Mouse (Mus musculus): ENCODE data around the gene Gm20388. TPM values are rescaled to one million over a fixed set of nuclear protein-coding genes. Genes with fewer than 3 reads are reported as not detected.
"Not testable (repeated sequence)": the region's sequence is repeated elsewhere in the genome, so short reads cannot be mapped to it uniquely, and the experiment has no call there.

Gm20388 gene
- total and polyA plus RNA-seq, 2 experiments from 2014 or later: 51.3 TPM; not detected in 1

GRCm38 (mm10) chr8:123431616-123432365 is 3521.2 kb downstream of the Gm20388 start:
- Histone ChIP-seq H3K36me3 (ENCODE audit: insufficient read depth) (no peaks in the 10 kb centered on the region), H3K4me1 (ENCODE audit: insufficient read depth) (no peaks in the 10 kb centered on the region), H3K9me3 (ENCODE audit: low read length) (peaks cover 25% of the 10 kb centered on the region), H3K4me2 (ENCODE audit: low read depth) (no peak overlapping the region), H3K27me3 (ENCODE audit: insufficient read depth, low read length) (no peaks in the 10 kb centered on the region), H3K4me3 (ENCODE audit: low read depth, low read length) (no peak overlapping the region), H3K9ac (no peak overlapping the region), H3K27ac (ENCODE audit: low read depth, low read length) (no peak overlapping the region)
- no peak for TF ChIP-seq CTCF (IDR thresholded peaks at IDR 0.05; ENCODE audit: low read depth)
- WGBS: 96% methylated on average over 25 of the region's 25 CpGs
- DNase-seq (no peak), ATAC-seq (no peak)

- H3K4me1 ChIP-seq (ENCODE audit: insufficient read depth): no peaks in the 10 kb centered on the region
- H3K4me3 ChIP-seq (ENCODE audit: low read depth, low read length): no peak overlapping the region
- H3K36me3 ChIP-seq (ENCODE audit: insufficient read depth): no peaks in the 10 kb centered on the region
- DNase-seq: no peak
- WGBS: 95% methylated on average over 16 of the region's 16 CpGs
- peaks cover 20% of the 10 kb centered on the region; the same call in 1 of the 2 replicates for H3K9me3 ChIP-seq (ENCODE audit: low read length)
- no peak for ATAC-seq
- H3K27me3 ChIP-seq (ENCODE audit: insufficient read depth, low read length): no peaks in the 10 kb centered on the region
- TF ChIP-seq CTCF (IDR thresholded peaks at IDR 0.05; ENCODE audit: low read depth): no peak
- H3K9ac ChIP-seq: no peak overlapping the region
- H3K27ac ChIP-seq (ENCODE audit: low read depth, low read length): no peak overlapping the region
- no peak overlapping the region for H3K4me2 ChIP-seq (ENCODE audit: low read depth)
Measured at GRCm38 (mm10) chr8:123432381-123432780, 3521.7 kb downstream of the Gm20388 start.

GRCm38 (mm10) chr8:123433241-123433974 is 3522.8 kb downstream of the Gm20388 start:
- H3K27ac ChIP-seq (ENCODE audit: low read depth, low read length); ATAC-seq; DNase-seq; H3K27me3 ChIP-seq (ENCODE audit: insufficient read depth, low read length); H3K9ac ChIP-seq; H3K4me1 ChIP-seq (ENCODE audit: insufficient read depth); H3K4me2 ChIP-seq (ENCODE audit: low read depth); H3K4me3 ChIP-seq (ENCODE audit: low read depth, low read length); H3K36me3 ChIP-seq (ENCODE audit: insufficient read depth): not testable (repeated sequence)
- WGBS: 98% methylated on average over 45 of the region's 47 CpGs
- H3K9me3 ChIP-seq (ENCODE audit: low read length): peaks cover 12% of the 10 kb centered on the region; the same call in 1 of the 2 replicates

GRCm38 (mm10) chr8:123441788-123442187 is 3531.1 kb downstream of the Gm20388 start:
- TF ChIP-seq CTCF (IDR thresholded peaks at IDR 0.05; ENCODE audit: low read depth): no peak
- 94% methylated on average over 2 of the region's 2 CpGs for WGBS
- ATAC-seq (no peak), DNase-seq (no peak)
- no peak overlapping the region for H3K4me2 ChIP-seq (ENCODE audit: low read depth)
- H3K4me1 ChIP-seq (ENCODE audit: insufficient read depth): 0 out of 2 replicates have a peak, but pooled peaks cover 3% of the 10 kb centered on the region
- H3K4me3 ChIP-seq (ENCODE audit: low read depth, low read length): no peak overlapping the region
- no peaks in the 10 kb centered on the region for H3K9me3 ChIP-seq (ENCODE audit: low read length)
- no peaks in the 10 kb centered on the region for H3K36me3 ChIP-seq (ENCODE audit: insufficient read depth)
- H3K27me3 ChIP-seq (ENCODE audit: insufficient read depth, low read length): no peaks in the 10 kb centered on the region
- H3K9ac ChIP-seq: no peak overlapping the region
- H3K27ac ChIP-seq (ENCODE audit: low read depth, low read length): no peak overlapping the region

- H3K9me3 ChIP-seq (ENCODE audit: low read length): no peaks in the 10 kb centered on the region
- ATAC-seq (no peak), DNase-seq (no peak)
- peak overlapping the region; percentile 68 for H3K4me2 ChIP-seq (ENCODE audit: low read depth)
- 0 out of 2 replicates have a peak, but pooled peaks cover 3% of the 10 kb centered on the region for H3K4me1 ChIP-seq (ENCODE audit: insufficient read depth)
- H3K36me3 ChIP-seq (ENCODE audit: insufficient read depth): no peaks in the 10 kb centered on the region
- no peak overlapping the region for H3K9ac ChIP-seq
- H3K27ac ChIP-seq (ENCODE audit: low read depth, low read length): no peak overlapping the region
- 86% methylated on average over 5 of the region's 5 CpGs for WGBS
- peak overlapping the region; percentile 70; the same call in 1 of the 2 replicates for H3K4me3 ChIP-seq (ENCODE audit: low read depth, low read length)
- H3K27me3 ChIP-seq (ENCODE audit: insufficient read depth, low read length): no peaks in the 10 kb centered on the region
- TF ChIP-seq CTCF (IDR thresholded peaks at IDR 0.05; ENCODE audit: low read depth): no peak
Measured at GRCm38 (mm10) chr8:123442351-123442750, 3531.7 kb downstream of the Gm20388 start.

- WGBS: under 1% methylated on average over 41 of the region's 41 CpGs
- 0 out of 2 replicates have a peak, but pooled peaks cover 3% of the 10 kb centered on the region for H3K4me1 ChIP-seq (ENCODE audit: insufficient read depth)
- peak overlapping the region; percentile 84 for H3K9ac ChIP-seq
- H3K27ac ChIP-seq (ENCODE audit: low read depth, low read length): peak overlapping the region; percentile 75
- H3K4me3 ChIP-seq (ENCODE audit: low read depth, low read length): peak overlapping the region; percentile 70
- no peaks in the 10 kb centered on the region for H3K27me3 ChIP-seq (ENCODE audit: insufficient read depth, low read length)
- 0 out of 2 replicates have a peak, but pooled peaks cover 3% of the 10 kb centered on the region for H3K36me3 ChIP-seq (ENCODE audit: insufficient read depth)
- TF ChIP-seq CTCF (IDR thresholded peaks at IDR 0.05; ENCODE audit: low read depth): peak; percentile 71
- DNase-seq (peak; percentile 92), ATAC-seq (peak; percentile 97)
- peak overlapping the region; percentile 68 for H3K4me2 ChIP-seq (ENCODE audit: low read depth)
- no peaks in the 10 kb centered on the region for H3K9me3 ChIP-seq (ENCODE audit: low read length)
Measured at GRCm38 (mm10) chr8:123442871-123443575, 3532.4 kb downstream of the Gm20388 start.

Data from forebrain, postnatal 0 days (tissue).